Mouse (Mus musculus) C2C12 (cell line): ENCODE measurements around the gene Nanos1.

Source experiments
- CTCF ChIP-seq: IDR thresholded peaks from one replicate; pipeline ENCODE4 v1.5.1; 2011; ENCODE audit not compliant: control insufficient read depth, insufficient read depth, insufficient read length
- MAX ChIP-seq: IDR thresholded peaks from one replicate; pipeline ENCODE4 v1.6.1; 2011; ENCODE audit warnings: mild to moderate bottlenecking, control low read depth
- MYOG ChIP-seq: IDR thresholded peaks from one replicate; pipeline ENCODE4 v1.6.1; 2011; ENCODE audit not compliant: control insufficient read depth, insufficient read length; ENCODE audit errors: extremely low read depth
- USF1 ChIP-seq: IDR thresholded peaks from one replicate; pipeline ENCODE4 v1.6.1; 2011; ENCODE audit warnings: low read depth, mild to moderate bottlenecking, control low read depth, moderate library complexity

GRCm38 (mm10) chr19:60709193-60709900 is 46.4 kb upstream of the Nanos1 start:
- no peak for TF ChIP-seq CTCF
- no peak for TF ChIP-seq MAX
- TF ChIP-seq MYOG = no peak
- TF ChIP-seq USF1 = no peak
